Mouse (Mus musculus) testis, adult 2 months (tissue): Measurements from ENCODE around the gene 1700067K01Rik. TPM values are rescaled to one million over a fixed set of nuclear protein-coding genes. Genes with fewer than 3 reads are reported as not detected.
"Not testable (repeated sequence)": the region's sequence is repeated elsewhere in the genome, so short reads cannot be mapped to it uniquely, and the experiment has no call there.

Source experiments
- H3K27ac ChIP-seq: fragments of 200-500 bp; 2 replicates; pipeline ENCODE4 v1.5.1; 2012; ENCODE audit warnings: low read depth, low read length; ENCODE audit not compliant: control insufficient read depth, insufficient read depth
- H3K27me3 ChIP-seq: fragments of 200-500 bp; 2 replicates; pipeline ENCODE4 v1.6.1; 2012; ENCODE audit warnings: mild to moderate bottlenecking, low read length, moderate library complexity; ENCODE audit not compliant: control insufficient read depth, insufficient read depth
- H3K36me3 ChIP-seq: fragments of 200-500 bp; 2 replicates; pipeline ENCODE4 v1.6.1; 2012; ENCODE audit warnings: mild to moderate bottlenecking, low read length; ENCODE audit not compliant: control insufficient read depth, insufficient read depth
- H3K4me1 ChIP-seq: fragments of 200-500 bp; 2 replicates; pipeline ENCODE4 v1.6.1; 2012; ENCODE audit warnings: low read length; ENCODE audit not compliant: control insufficient read depth, insufficient read depth
- H3K4me3 ChIP-seq: fragments of 200-500 bp; 2 replicates; pipeline ENCODE4 v1.5.1; 2012; ENCODE audit warnings: low read depth, mild to moderate bottlenecking, low read length, moderate library complexity, mixed read lengths; ENCODE audit not compliant: control insufficient read depth
- CTCF ChIP-seq: fragments of 200-500 bp; IDR thresholded peaks from 2 replicates; pipeline ENCODE4 v1.5.1; 2012; ENCODE audit warnings: low read depth, mild to moderate bottlenecking, inconsistent platforms, low read length, moderate library complexity; ENCODE audit not compliant: control insufficient read depth, insufficient read depth, insufficient replicate concordance
- POLR2A ChIP-seq: fragments of 200-500 bp; IDR thresholded peaks from 2 replicates; pipeline ENCODE4 v1.6.1; 2012; ENCODE audit warnings: low read depth, mild to moderate bottlenecking, inconsistent platforms, low read length, moderate library complexity; ENCODE audit not compliant: control insufficient read depth
- polyA plus RNA-seq: library from polyadenylated mRNA; depleted of rRNA; stranded (reverse); fragments of >200 nt; gene quantifications from 2 replicates; pipeline ENCODE4 v1.2.3, GENCODE M21; 2012

1700067K01Rik gene
- polyA plus RNA-seq, 1 experiment, result 38.1 TPM

DNA sequence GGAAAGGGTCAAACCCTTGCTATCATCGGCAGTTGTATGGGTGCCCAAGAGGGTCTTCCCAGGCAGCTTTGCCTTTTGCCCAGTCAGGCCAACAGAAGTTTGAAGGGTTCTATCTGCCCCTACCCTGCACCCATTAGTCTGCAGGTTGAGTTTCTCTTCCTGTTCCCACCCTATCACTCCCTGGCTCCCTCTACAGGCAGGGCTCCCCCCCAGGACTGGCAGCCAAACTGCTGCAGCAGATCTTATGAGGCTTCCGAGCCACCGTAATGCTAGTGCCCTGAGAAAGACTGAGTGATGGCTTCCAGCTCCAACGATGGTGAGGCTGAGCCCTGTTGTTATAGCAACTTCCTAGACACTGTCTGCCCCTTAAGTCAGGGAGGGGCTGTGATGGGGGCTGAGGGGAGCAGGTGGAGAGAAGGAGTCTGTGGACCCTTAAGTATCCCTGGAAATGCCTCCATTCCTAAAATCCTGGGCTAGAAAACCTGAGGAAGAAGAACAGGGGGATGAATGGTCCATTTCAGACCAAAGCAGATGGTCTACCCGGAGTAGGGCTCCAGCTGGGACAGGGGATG is 24.4 kb upstream of the 1700067K01Rik start:
- H3K27me3 ChIP-seq, result no peaks in the 10 kb centered on the region
- H3K27ac ChIP-seq, result peak overlapping the region; percentile 81
- TF ChIP-seq POLR2A (peak; percentile 26; the same call in 1 of the 2 replicates), CTCF (peak; percentile 14; the same call in 1 of the 2 replicates)
- peaks cover 20% of the 10 kb centered on the region for H3K4me1 ChIP-seq
- H3K4me3 ChIP-seq, result peak overlapping the region; percentile 86
- H3K36me3 ChIP-seq, result no peaks in the 10 kb centered on the region

- peaks cover 20% of the 10 kb centered on the region for H3K4me1 ChIP-seq
- TF ChIP-seq CTCF, result no peak
- no peaks in the 10 kb centered on the region for H3K27me3 ChIP-seq
- peak overlapping the region; percentile 81 for H3K27ac ChIP-seq
- peaks cover 1% of the 10 kb centered on the region; the same call in 1 of the 2 replicates for H3K36me3 ChIP-seq
- peak overlapping the region; percentile 86 for H3K4me3 ChIP-seq
These were observed 23.7 kb upstream of the 1700067K01Rik start for GRCm38 (mm10) chr8:83977646-83978045.

DNA sequence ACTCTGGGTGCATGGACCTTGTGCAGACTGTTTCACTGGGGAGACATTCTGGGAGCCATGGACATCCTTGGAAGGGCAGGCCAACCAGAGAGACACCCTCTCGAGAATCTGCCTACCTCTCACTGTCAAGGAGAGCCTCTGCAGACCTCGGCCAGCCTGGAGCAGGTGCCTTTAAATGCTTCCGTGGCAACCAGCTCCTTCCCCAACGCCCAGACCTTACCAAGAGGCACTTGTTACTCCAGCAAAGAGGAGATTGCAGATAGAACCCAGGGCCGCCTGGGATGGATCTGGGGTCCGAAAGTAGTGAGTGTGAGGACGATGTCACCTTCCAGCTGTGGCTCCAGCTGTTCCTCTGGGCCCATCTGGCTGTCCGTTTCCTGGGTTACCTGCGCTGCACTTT is 23.1 kb upstream of the 1700067K01Rik start:
- Histone ChIP-seq H3K36me3 (peaks cover 1% of the 10 kb centered on the region; the same call in 1 of the 2 replicates), H3K27ac (peak overlapping the region; percentile 14; the same call in 1 of the 2 replicates), H3K4me3 (no peak overlapping the region)

GRCm38 (mm10) chr8:83980250-83980649 is 21.1 kb upstream of the 1700067K01Rik start:
- Histone ChIP-seq H3K27me3 (no peaks in the 10 kb centered on the region), H3K4me3 (no peak overlapping the region), H3K4me1 (peaks cover 13% of the 10 kb centered on the region), H3K27ac (no peak overlapping the region), H3K36me3 (peaks cover 1% of the 10 kb centered on the region; the same call in 1 of the 2 replicates)
- TF ChIP-seq POLR2A (no peak), CTCF (no peak)

More for the DNA sequence above, 23.1 kb upstream of the 1700067K01Rik start:
- Histone ChIP-seq H3K27me3 (no peaks in the 10 kb centered on the region), H3K4me1 (peaks cover 20% of the 10 kb centered on the region)
- TF ChIP-seq POLR2A, result no peak
- TF ChIP-seq CTCF, result no peak

- H3K4me3 ChIP-seq, result no peak overlapping the region
- no peak overlapping the region for H3K27ac ChIP-seq
- H3K27me3 ChIP-seq, result no peaks in the 10 kb centered on the region
- TF ChIP-seq POLR2A (no peak), CTCF (no peak)
- peaks cover 3% of the 10 kb centered on the region; the same call in 1 of the 2 replicates for H3K36me3 ChIP-seq
- peaks cover 13% of the 10 kb centered on the region for H3K4me1 ChIP-seq
These were observed 20.5 kb upstream of the 1700067K01Rik start for GRCm38 (mm10) chr8:83980845-83981244.

GRCm38 (mm10) chr8:83981533-83981932 is 19.8 kb upstream of the 1700067K01Rik start:
- Histone ChIP-seq H3K4me3 (no peak overlapping the region), H3K4me1 (peaks cover 13% of the 10 kb centered on the region), H3K27me3 (no peaks in the 10 kb centered on the region), H3K36me3 (peaks cover 3% of the 10 kb centered on the region; the same call in 1 of the 2 replicates), H3K27ac (no peak overlapping the region)
- TF ChIP-seq POLR2A (no peak), CTCF (no peak)

DNA sequence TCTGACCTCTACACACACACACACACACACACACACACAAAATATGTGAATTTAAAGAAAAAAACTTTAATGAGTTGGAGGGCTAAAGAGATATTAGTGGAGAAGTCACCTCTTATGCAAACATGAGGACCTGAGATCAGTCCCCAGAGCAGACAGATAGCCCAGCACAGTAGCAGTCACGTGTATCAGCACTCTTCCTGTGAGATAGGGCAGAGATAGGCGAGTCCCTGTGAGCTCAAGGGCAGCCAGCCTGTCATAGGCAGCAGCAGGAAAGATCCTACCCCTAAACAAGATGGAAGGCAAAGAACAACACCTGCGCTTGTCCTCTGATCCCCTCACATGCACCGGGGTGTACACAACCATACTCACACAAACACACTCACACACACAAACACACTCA is 18.9 kb upstream of the 1700067K01Rik start:
- Histone ChIP-seq H3K4me1 (peaks cover 6% of the 10 kb centered on the region), H3K4me3 (no peak overlapping the region), H3K36me3 (peaks cover 3% of the 10 kb centered on the region), H3K27ac (no peak overlapping the region), H3K27me3 (no peaks in the 10 kb centered on the region)
- no peak for TF ChIP-seq POLR2A
- TF ChIP-seq CTCF, result no peak

GRCm38 (mm10) chr8:83983222-83983621 is 18.1 kb upstream of the 1700067K01Rik start:
- H3K4me3 ChIP-seq, H3K4me1 ChIP-seq, H3K36me3 ChIP-seq, H3K27ac ChIP-seq, H3K27me3 ChIP-seq: not testable (repeated sequence)
